Mouse (Mus musculus) adrenal gland, adult 8-10 months (tissue): ENCODE measurements around the gene Nrde2. TPM values are rescaled to one million over a fixed set of nuclear protein-coding genes. Genes with fewer than 3 reads are reported as not detected.

Source experiments
- DNase-seq: peaks from one replicate; pipeline ENCODE4 v3.0.0; 2022
- total RNA-seq, 4 experiments: library from RNA; stranded (reverse); gene quantifications; 2 replicates each; pipeline ENCODE4 v1.2.4; 2022

Nrde2 gene
- total RNA-seq, 4 experiments from 2014 or later: 20.3 to 25.0 (median 23.4) TPM

- DNase-seq: no peak
Observed at GRCm38 (mm10) chr12:100178898-100179440, 19.5 kb upstream of the Nrde2 start.

- no peak for DNase-seq
Observed at GRCm38 (mm10) chr12:100176469-100177056, 17.1 kb upstream of the Nrde2 start.

GRCm38 (mm10) chr12:100172481-100172880, 13.0 kb upstream of the Nrde2 start:
- DNase-seq: no peak

- DNase-seq: no peak
Observed at GRCm38 (mm10) chr12:100167931-100168871, 8.7 kb upstream of the Nrde2 start.

- no peak for DNase-seq
Observed at GRCm38 (mm10) chr12:100167502-100167901, 8.0 kb upstream of the Nrde2 start.

- no peak for DNase-seq
Observed at GRCm38 (mm10) chr12:100166939-100167338, 7.5 kb upstream of the Nrde2 start.

GRCm38 (mm10) chr12:100166177-100166576, 6.7 kb upstream of the Nrde2 start:
- DNase-seq: no peak

- no peak for DNase-seq
Observed at GRCm38 (mm10) chr12:100164991-100165500, 5.6 kb upstream of the Nrde2 start.

GRCm38 (mm10) chr12:100152466-100152865, 7.0 kb downstream of the Nrde2 start:
- no peak for DNase-seq

- DNase-seq: peak; percentile 62
Observed at GRCm38 (mm10) chr12:100144269-100144668, 15.2 kb downstream of the Nrde2 start.

GRCm38 (mm10) chr12:100143737-100144136, 15.7 kb downstream of the Nrde2 start:
- DNase-seq: peak; percentile 82

- no peak for DNase-seq
Observed at GRCm38 (mm10) chr12:100142848-100143523, 16.5 kb downstream of the Nrde2 start.

- DNase-seq: no peak
Observed at GRCm38 (mm10) chr12:100135117-100135516, 24.3 kb downstream of the Nrde2 start.

GRCm38 (mm10) chr12:100134395-100134936, 25.0 kb downstream of the Nrde2 start:
- no peak for DNase-seq

- no peak for DNase-seq
Observed at GRCm38 (mm10) chr12:100131655-100132054, 27.8 kb downstream of the Nrde2 start.

GRCm38 (mm10) chr12:100131167-100131566, 28.3 kb downstream of the Nrde2 start:
- DNase-seq: no peak

GRCm38 (mm10) chr12:100128961-100129360, 30.5 kb downstream of the Nrde2 start:
- DNase-seq: no peak

- no peak for DNase-seq
Observed at GRCm38 (mm10) chr12:100128522-100128921, 30.9 kb downstream of the Nrde2 start.

GRCm38 (mm10) chr12:100127866-100128480, 31.5 kb downstream of the Nrde2 start:
- no peak for DNase-seq

- DNase-seq: no peak
Observed at GRCm38 (mm10) chr12:100126968-100127865, 32.2 kb downstream of the Nrde2 start.
